Mouse (Mus musculus): ENCODE measurements around the gene Pkdcc.

Gene Pkdcc

DNA sequence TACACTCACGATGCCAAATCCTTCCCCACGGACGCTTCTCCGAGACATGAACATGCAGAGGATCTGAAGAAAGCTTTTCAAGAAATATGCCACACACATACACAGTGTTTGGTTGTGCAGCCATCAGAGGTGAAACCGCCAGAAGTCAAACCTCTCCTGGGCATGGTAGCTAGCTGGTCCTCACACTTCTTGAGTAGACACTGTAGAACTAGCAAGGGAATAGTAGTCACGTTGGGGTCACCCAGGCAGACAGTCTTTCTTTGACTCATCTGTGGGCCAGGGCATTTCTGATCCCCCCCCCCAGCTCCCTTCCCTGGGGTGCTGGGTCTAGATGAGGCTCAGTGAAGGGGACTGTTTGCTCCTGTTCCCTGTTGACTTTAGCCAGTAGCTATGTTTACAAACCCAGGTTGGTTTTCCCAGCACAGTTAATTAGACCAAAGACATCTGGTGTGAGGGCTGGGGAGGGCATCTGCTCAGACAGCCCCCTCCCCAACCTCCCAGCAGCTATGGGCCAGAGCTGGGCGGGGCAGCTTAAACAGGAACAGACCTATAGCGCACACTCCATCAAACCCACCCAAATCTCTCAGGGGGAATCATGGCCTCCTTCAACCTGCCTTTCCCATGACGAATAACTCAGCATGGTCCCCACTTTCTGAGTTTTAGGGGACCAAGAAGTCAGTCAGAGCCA, 1.7 kb upstream of the Pkdcc start:
- peak; percentile 35 for DNase-seq

DNA sequence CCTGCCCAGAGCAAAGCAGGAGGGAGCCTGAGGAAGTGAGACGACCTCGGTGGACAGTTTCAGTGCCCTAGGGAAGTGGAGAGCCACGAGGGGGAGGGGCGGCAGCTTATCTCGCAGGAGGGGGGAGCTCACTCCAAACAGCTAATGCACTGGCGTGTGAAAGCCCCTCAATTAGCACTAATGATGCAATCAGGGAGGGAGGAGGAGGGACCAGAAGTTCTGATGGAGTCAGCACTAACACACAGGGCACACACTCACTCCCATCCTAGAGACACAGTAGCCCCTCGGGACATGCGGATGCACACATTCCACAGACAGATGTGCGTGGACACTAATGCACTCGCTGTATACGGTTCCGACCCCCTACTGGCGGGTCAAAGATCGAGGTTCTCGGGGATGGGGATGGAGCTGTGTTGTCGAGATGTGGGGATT, 915 bp upstream of the Pkdcc start:
- peak; percentile 89 for DNase-seq

DNA sequence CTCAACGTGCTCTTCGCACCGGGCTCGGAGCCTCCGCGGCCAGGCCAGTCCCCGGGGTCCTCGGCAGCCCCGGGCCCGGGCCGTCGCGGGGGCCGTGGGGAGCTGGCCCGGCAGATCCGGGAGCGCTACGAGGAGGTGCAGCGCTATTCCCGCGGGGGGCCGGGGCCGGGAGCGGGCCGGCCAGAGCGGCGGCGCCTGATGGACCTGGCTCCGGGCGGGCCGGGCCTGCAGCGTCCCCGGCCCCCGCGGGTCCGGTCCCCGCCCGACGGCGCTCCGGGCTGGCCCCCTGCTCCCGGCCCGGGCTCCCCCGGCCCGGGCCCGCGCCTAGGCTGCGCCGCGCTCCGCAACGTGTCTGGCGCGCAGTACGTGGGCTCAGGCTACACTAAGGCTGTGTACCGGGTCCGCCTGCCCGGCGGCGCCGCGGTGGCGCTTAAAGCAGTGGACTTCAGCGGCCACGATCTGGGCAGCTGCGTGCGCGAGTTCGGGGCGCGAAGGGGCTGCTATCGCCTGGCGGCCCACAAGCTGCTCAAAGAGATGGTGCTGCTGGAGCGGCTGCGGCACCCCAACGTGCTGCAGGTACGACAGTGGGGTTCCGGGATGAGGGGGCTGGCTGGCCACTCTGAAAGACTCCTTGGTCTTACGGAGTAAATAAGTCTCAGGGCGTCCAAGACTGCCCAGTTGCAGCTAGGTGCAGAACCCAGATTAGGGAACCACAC, 595 bp downstream of the Pkdcc start:
- DNase-seq = peak; percentile 66

DNA sequence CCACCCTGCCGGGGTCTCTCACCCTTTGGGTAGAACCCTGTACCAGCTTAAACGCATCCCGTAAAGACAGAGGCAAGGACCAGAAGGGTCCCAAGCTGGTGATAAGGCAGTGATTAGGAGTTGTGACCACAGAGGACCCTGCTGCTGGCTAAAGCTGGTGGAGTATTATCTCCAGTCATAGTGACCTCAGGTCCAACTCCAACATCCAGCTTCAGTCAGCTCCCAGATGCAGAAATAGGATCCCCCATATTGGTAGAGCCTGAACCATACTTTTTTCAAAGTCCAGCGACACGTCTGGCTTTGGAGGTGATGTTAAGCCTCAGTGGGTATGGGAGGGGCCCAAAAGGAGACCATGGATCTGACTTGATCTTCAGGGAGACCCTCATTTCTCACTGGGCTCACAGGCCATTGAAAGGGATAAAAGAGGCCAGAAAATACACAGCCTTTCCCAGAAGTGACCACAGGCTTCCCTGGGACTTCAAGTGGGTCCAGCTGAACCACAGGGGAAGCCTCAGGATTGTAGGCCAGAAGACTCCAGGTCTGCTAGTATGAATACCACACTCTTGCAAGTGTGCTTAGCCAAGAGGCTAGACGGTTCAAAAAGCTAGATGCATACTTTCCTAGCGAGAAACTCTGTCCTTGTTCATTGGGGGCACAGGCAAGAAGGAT, 1.3 kb downstream of the Pkdcc start:
- no peak for DNase-seq

DNA sequence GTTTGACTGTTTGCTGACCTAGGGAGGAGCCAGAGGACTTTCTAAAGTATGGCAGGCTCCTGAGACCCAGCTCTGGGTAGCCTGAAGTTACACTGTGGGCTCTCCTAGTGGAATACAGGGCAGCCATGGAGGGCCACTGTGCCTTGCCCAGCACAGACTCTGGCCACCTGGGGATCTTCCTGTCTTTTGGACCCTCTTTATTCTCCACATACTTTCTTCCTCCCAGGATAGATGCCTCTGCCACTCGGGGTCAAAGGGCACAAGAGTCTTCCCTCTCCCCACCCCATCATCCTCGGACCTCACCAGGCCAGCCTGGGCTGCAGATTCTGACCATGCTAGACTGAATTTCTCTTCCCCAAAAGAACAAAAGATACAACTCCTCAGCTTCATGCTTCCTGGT, 3.1 kb downstream of the Pkdcc start:
- peak; percentile 35 for DNase-seq

DNA sequence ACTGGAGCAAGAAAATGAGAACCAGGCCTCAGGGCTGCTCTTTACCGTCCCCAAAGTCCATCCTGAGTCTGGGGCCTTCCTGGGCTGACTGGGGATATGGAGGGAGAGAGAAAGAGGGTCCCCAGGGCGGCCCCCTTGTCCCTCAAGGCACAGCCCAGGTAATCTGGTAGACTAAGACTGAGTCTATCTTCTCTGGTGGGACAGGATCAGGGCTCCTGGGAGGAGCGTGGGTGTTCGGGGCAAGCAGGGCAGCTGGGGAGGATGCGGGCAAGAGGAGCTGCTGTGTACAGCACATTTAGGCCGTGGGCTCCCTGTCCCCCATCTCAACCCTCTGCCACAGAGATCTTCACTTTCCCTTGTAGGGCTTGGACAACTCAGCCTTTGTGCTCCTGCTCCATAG, 3.6 kb downstream of the Pkdcc start:
- DNase-seq = peak; percentile 25

DNA sequence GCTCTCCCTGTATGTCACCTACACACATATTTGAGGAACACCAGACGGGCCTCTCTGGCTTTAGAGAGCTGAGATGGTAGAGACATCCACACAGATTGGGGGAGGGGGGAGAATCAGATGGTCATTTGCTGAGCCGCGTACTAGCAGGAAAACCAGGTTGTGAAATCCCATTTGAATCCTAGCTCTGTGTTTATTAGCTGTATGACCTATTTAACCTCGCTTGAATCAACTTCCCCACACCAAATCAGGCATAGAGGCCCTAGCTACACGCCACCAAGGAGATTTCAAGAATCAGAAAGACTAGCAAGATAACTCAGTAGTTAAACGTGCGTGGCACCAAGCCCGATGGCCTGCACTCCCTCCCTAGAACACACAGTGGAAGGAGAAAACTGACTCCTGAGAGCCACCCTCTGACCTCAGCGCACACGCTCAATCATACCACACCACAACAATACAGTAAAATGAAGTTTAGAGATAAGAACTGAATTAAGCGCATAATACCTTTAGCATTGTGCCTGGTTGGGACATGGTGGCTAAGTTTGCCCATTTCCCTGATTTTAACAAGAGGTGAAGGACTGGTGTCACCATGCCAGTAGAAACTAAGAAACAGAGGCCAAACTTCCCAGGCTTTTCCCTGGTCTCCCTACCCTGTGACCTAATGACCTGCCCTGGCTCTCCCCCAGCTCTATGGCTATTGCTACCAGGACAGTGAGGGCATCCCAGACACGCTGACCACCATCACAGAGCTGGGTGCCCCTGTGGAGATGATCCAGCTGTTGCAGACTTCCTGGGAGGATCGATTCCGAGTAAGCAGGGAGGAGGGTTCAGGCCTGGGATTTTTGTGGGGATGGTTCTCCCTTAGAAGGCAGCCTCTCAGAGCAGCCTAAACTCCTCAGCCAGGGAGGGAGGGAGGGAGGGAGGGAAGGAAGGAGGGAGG, 4.5 kb downstream of the Pkdcc start:
- peak; percentile 70 for DNase-seq

DNA sequence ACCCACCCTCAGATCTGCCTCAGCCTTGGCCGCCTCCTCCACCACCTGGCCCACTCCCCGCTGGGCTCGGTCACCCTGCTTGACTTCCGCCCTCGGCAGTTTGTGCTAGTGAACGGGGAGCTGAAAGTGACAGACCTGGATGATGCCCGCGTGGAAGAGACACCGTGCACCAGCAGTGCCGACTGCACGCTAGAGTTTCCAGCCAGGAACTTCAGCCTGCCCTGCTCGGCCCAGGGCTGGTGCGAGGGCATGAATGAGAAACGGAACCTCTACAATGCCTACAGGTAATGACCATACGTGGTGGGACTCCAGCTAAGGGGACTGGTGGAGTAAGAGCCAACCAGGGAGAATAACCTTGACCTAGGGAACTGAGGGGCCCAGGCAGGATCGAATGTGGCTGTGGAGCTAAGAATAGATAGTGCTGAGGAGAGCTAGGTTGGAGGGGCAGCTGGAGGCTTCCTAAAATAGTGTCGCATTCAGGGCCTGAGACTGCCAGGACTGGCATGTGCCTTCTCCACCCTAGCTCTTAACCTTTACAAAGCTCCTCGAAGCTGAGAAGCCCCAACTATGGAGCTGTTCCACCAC, 6.0 kb downstream of the Pkdcc start:
- peak; percentile 37 for DNase-seq

DNA sequence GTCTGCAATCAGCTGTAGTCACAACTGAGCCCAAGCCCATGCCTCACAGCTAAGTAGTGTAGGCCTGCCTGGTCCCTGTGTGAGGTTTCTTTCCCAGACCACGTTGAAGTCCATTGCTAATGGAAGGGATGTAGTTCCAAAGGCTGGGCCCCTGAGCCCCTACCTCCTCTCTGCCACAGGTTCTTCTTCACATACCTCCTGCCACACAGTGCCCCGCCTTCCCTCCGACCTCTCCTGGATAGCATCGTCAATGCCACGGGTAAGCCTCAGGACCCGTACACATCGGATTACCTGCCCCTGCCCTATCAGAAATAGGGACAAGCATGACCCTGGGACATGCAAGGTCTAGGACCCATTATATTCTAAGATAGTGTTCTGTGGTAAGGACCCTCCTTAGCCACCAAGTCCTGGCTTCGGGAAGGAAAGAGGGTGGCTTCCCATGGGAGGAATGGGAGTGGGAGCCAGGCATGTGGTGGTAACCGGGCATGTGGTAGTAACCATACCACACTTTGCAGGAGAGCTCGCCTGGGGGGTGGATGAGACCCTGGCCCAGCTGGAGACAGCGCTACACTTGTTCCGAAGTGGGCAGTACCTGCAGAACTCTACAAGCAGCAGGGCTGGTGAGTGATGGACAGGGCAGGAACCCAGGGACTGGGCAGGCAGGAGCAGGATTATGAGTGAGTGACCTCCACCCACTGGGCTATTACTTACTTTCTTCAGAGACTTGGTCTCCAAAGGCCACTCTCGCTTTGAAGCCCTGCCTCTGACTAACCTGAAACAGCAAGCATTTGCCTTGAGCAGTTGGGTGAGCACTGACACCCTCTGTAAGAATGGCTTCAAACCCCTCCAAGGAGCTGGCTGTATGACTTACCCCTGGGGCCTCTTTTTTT, 6.8 kb downstream of the Pkdcc start:
- peak; percentile 26 for DNase-seq

DNA sequence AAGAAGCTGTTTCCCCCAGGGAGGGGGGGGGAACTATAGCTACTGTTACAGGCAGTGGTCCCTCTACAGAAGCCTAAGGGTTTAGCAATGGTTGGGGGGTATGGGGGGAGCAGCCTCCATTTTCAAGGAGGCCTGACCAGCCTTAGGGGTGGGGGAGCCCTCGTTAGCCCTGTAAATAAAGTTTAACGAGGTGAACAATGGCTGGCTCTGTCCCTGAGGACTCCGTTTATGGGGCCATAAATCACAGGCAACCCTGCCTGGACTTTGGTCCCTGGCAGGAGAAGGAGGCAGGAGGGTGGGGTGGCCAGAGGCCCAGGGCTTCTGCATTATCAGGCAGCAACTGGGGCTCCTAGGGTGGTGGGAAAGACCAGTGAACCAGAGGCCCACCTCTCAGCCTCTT, 7.6 kb downstream of the Pkdcc start:
- peak; percentile 79 for DNase-seq

DNA sequence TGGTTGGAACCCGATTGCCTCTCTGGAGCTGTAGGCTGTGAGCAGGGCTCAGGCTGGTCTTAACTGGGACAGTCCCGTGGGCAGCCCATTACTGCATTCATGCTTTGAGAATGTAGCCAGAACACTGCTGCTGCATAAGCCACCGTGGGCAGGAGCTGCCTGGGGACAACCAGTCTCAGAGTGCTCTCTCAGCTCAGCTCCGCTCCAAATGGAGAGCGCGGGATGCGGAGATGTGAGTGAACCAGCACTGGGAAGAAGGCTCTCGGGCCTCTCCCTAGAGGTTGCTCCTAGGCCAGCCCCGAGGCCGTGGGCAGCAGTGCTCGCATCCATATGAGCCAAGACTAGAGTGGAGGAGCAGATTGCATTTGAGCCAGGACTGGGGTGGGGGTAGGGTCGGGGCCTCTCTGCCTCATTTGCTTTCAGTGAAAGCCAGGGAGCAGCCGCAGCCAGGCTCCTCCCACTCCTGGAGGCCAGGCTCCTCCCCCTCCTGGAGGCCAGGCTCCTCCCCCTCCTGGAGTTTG, 9.4 kb downstream of the Pkdcc start:
- peak; percentile 61 for DNase-seq

DNA sequence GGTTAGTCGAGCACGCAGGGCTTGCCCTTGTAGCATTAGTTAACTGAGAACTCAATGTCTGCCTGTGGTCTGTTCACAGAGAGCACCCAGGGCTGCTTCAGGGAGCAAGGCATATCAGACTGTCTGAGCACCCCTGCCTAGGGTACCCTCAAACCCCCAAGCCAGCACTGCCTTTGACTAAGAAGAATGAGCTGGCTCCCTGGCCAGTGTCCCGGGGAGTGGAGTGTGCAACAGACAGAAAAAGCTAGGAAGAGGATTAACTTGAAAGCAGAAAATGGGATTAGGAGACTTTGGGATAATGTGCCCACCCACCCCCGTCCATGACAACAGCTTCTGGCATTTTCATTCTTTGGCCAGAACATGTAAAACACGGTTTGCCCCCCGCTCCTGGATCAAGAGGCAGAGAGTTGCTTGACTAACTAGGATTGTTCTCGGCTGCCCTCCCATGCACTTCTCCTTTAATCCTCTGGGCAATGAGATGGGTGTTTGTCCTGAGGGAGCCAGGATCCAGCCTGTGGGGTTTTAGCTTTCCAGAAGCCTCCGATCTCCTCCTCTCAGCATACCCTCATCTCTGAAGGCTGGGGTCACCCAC, 11.4 kb downstream of the Pkdcc start:
- DNase-seq = no peak

DNA sequence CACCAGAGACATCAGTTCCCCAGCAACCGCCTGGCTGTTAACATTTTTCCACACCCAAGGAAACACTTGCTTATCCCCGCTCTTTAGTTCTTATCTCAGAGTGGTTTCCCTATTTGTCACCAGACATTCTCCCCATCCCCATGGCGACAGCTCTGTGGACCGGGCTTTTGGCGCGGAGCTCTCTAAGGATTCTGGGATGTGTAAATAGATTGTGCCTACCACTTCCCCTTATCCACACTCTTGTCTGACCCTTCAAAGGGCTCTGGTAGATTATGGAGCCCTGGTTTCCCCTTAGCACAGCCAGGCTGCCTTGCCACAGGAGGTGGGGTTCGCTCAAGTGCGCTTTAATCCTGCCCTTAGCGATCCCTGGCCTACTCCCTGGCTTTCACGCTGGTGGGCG, 16.3 kb downstream of the Pkdcc start:
- DNase-seq = no peak

DNA sequence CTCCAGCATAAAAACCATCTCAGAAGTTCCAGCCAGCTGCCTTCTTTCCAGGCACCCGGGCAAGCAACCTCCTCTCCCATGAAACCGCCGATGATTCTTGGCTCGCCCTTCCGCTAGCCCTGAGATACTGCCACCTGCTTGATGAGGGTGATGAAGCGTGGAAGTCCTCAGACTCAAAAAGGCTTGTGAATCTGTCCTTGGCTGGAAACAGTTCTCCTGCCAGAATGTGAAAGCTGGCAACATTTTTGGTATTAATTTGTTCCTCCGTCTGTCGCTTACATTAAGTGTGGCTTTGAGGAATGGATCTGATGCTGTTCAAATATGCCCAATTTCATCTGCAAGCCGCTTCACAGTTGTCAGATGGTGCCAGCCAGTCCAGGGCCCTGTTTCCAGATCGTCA, 20.1 kb downstream of the Pkdcc start:
- DNase-seq = no peak

DNA sequence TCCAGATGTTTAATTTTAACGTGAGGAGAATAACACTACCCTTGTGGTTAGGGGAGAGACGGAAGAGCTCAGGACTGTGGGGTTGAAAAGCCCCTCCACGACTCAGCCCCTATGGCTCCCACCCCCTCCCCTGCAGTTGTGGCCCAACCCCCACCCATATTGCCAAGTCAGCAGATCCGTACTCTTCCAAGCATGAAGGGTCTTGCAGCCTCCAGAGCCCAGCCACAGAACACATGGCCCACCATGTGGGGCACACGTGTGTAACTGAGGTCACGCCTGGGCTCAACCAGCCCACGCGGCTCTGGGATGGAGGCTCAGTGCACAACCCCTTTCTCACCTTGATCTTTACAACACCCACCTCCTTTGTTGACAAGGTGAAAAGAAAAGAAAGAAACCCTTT, 21.1 kb downstream of the Pkdcc start:
- DNase-seq = no peak

DNA sequence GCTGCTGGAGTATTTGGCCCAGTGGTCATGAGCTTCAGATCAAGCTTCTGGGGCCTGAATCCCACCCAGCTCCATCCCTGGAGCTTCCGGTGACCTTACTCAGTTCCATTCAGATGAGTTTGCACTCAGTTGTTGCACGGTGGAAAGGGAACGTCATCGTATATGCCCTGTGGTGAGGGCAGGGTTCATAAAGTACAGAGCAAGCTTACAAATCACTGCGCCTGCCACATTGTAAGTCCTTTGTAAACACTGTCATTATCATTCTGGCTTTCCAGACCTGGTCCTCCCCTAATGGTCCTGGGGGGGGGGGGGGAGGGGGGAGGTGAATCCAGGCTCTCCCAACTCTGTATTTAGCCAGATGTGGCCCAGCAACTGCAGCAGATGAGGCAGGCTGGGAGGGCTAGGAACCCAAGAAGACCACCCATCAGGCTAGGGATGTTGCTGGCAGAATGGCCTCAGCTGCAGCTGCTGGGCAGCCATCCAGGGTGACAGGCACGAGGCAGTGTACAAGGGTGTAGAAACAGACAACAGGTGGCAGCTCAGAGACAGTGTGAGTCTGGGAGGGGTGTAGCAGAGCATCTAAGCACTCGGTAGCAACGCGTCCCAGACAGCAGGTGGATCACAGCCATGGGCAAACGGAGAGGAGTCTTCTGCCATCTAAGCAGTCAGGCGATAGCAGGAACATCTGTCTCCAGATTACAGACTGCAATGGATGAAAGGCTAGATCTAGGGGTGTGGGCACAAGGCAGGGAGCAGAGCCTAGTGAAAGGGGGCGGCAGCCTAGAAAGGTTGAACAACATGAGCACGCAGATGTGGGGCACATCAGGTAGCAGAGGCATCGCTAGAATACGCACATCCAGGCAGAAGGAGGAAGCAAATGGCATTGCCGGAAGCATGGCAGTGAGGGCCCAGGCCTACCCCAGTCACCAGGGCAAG, 23.3 kb downstream of the Pkdcc start:
- no peak for DNase-seq

DNA sequence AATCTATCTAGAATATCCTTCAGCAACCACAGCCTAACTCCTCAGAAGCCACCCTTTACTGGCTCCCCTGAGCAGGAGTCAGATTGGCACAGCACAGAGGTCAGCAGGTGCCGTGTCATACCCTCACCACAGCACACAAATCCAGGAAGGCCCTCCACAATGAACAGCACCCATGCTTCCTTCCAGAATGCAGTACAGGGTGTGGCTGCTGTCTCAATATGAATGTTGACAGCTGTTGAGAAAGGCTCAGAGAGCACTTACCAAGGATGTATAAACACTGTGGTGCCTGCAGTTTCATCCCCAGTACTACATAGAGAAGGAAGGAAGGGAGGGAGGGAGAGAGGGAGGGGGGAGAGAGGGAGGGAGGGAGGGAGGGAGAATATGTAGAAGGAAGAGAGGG, 29.4 kb downstream of the Pkdcc start:
- no peak for DNase-seq

DNA sequence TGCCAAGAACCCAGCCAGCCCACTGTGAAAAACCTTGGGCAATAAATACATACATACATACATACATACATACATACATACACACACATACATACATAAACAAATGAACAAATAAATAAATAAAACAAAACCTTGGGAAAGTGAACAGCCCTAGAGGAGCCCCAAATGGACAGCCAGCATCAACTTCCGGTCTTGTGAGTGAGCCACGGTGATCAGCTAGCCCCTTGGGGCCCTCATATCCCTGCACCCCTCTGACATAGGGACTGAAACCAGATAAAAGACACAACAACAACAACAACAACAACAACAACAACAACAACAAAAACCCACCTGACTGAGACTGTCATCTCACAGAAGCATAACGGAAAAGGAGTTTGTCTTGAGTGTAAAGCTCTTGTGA, 30.4 kb downstream of the Pkdcc start:
- DNase-seq = no peak

DNA sequence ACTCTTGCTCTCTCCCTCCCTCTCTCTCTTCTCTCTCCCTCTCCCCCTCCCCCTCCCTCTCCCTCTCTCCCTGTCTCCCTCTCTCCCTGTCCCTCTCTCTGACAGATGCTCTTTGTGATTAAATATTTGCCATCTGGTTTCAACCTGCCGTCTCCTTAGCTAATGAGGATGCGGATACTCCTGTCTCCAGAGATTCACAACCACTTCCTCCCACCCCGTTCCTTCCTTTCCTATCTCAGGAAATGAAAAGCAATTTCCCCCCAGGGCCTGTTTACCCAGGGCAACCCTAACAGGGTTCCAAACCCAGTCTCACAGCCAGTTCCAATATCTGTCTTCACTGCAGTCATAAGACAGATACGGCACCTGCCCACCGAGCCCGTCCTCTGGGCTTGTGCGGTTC, 31.0 kb downstream of the Pkdcc start:
- no peak for DNase-seq

DNA sequence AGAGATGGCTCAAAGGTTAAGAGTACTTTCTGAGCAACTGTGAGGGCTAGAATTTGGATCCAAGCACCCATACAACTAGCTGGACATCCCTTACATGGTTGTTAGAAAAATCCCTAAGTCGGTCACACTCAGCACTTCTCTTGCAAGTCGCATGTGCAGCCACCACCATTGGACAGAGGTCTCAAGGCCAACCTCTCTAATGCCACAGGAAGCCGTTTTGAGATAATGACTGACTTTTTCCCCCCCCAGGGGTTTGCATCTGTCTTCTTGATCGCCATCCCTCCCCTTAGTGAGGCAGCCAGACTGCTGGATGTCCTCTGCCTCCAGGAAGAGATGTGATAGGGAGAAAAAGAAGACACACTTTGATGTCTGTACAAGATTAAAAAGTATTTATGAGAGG, 32.1 kb downstream of the Pkdcc start:
- DNase-seq = no peak

Data from kidney, postnatal 10 days (tissue).